Mouse (Mus musculus) limb, embryonic 14.5 days (tissue): ENCODE data around the gene Wtap. TPM values are rescaled to one million over a fixed set of nuclear protein-coding genes. Genes with fewer than 3 reads are reported as not detected.
"Not testable (repeated sequence)": the region's sequence is repeated elsewhere in the genome, so short reads cannot be mapped to it uniquely, and the experiment has no call there.

Experiments
- ATAC-seq: fragments of 200-750 bp; cut with Nextera tagmentation; 2 replicates; pipeline ENCODE4 v1.8.0; 2017; ENCODE audit warnings: low read depth, moderate number of reproducible peaks, moderate TSS enrichment; ENCODE audit not compliant: low FRiP score
- DNase-seq: peaks from one replicate; pipeline ENCODE4 v3.0.0-alpha.2; 2015; ENCODE audit warnings: low spot score
- H3K27ac ChIP-seq: fragments of 300-500 bp; sonication (generic); replicated peaks from 2 replicates; pipeline ENCODE4 v1.5.1; 2014; ENCODE audit warnings: low read depth, mild to moderate bottlenecking, low read length, moderate library complexity, mixed read lengths
- H3K27me3 ChIP-seq: fragments of 300-500 bp; sonication (generic); 2 replicates; pipeline ENCODE4 v1.6.1; 2014; ENCODE audit warnings: low read length, mixed read lengths; ENCODE audit not compliant: control insufficient read depth, insufficient read depth
- H3K36me3 ChIP-seq: fragments of 300-500 bp; sonication (generic); 2 replicates; pipeline ENCODE4 v1.6.1; 2014; ENCODE audit warnings: mild to moderate bottlenecking, low read length, moderate library complexity, mixed read lengths; ENCODE audit not compliant: control insufficient read depth, insufficient read depth
- H3K4me1 ChIP-seq: fragments of 300-500 bp; sonication (generic); 2 replicates; pipeline ENCODE4 v1.6.1; 2014; ENCODE audit warnings: antibody characterized with exemption, low read length, mixed read lengths; ENCODE audit not compliant: control insufficient read depth, insufficient read depth
- H3K4me2 ChIP-seq: fragments of 300-500 bp; sonication (generic); replicated peaks from 2 replicates; pipeline ENCODE4 v1.6.1; 2014; ENCODE audit warnings: low read depth, mild to moderate bottlenecking, low read length, moderate library complexity; ENCODE audit not compliant: severe bottlenecking
- H3K4me3 ChIP-seq: fragments of 300-500 bp; sonication (generic); replicated peaks from 2 replicates; pipeline ENCODE4 v1.5.1; 2014; ENCODE audit warnings: low read length
- H3K9ac ChIP-seq: fragments of 300-500 bp; sonication (generic); 2 replicates; pipeline ENCODE4 v1.6.1; 2014; ENCODE audit warnings: mild to moderate bottlenecking, low read depth, low read length, moderate library complexity; ENCODE audit not compliant: severe bottlenecking
- H3K9me3 ChIP-seq: fragments of 300-500 bp; sonication (generic); 2 replicates; pipeline ENCODE4 v1.6.1; 2016; ENCODE audit warnings: low read length; ENCODE audit not compliant: control insufficient read depth
- POLR2A ChIP-seq: fragments of 200-500 bp; IDR thresholded peaks from 2 replicates; pipeline ENCODE4 v1.8.0; 2012; ENCODE audit warnings: inconsistent platforms, mild to moderate bottlenecking, moderate library complexity, borderline replicate concordance; ENCODE audit not compliant: insufficient read depth, insufficient read length; ENCODE audit errors: extremely low read depth
- WGBS: fragments of 180-500 bp; shearing (Covaris S2); extraction: QIAGEN DNeasy Blood & Tissue Kit; methylation state at CpG from one replicate; pipeline ENCODE4 v1.1.7; 2014; 5-methylcytosine and 5-hydroxymethylcytosine counted together
- polyA plus RNA-seq, 2 experiments: library from polyadenylated mRNA; depleted of rRNA in 1 of 2; stranded (reverse) in 1 of 2; unstranded in 1 of 2; fragments of >200 nt; fragmentation: Nextera tagmentation in 1 of 2; extraction: Ambion mirVana in 1 of 2; gene quantifications; 2 replicates each; pipeline versions ENCODE4 v1.2.1 to v1.2.3; 2012 to 2014

The Wtap gene
- polyA plus RNA-seq, 2 experiments, result 86.1 to 135 TPM

- DNase-seq (no peak), ATAC-seq (no peak)
- Histone ChIP-seq H3K27me3 (no peaks in the 10 kb centered on the region), H3K4me1 (peaks cover 5% of the 10 kb centered on the region), H3K4me2 (no peak overlapping the region), H3K4me3 (no peak overlapping the region), H3K9me3 (no peaks in the 10 kb centered on the region), H3K27ac (no peak overlapping the region), H3K36me3 (peaks cover 26% of the 10 kb centered on the region), H3K9ac (no peak overlapping the region)
- TF ChIP-seq POLR2A, result no peak
- 81% methylated on average over 3 of the region's 3 CpGs for WGBS
Observed at GRCm38 (mm10) chr17:12963476-12963875, 30.5 kb downstream of the Wtap start.

GRCm38 (mm10) chr17:12960331-12960873 is 33.6 kb downstream of the Wtap start, which contains the start of gene Acat2:
TSS of gene Acat2 (minus strand) at chr17:12960747.
- H3K4me2 ChIP-seq, result peak within 1 kb of the TSS; percentile 75
- peaks cover 14% of the 10 kb centered on the region for H3K36me3 ChIP-seq
- DNase-seq (peak; percentile 95), ATAC-seq (peak; percentile 98)
- H3K9ac ChIP-seq, result peak within 1 kb of the TSS; percentile 51
- peak; percentile 73; the same call in 1 of the 2 replicates for TF ChIP-seq POLR2A
- no peaks in the 10 kb centered on the region for H3K27me3 ChIP-seq
- H3K4me1 ChIP-seq, result peaks cover 5% of the 10 kb centered on the region
- H3K9me3 ChIP-seq, result no peaks in the 10 kb centered on the region
- peak within 1 kb of the TSS; percentile 63 for H3K27ac ChIP-seq
- H3K4me3 ChIP-seq, result peak within 1 kb of the TSS; percentile 60
- WGBS, result under 1% methylated on average over 42 of the region's 42 CpGs

GRCm38 (mm10) chr17:12959377-12959776 is 34.6 kb downstream of the Wtap start:
- H3K9ac ChIP-seq, H3K4me1 ChIP-seq, H3K9me3 ChIP-seq, H3K4me3 ChIP-seq, H3K27ac ChIP-seq, H3K4me2 ChIP-seq, ATAC-seq, DNase-seq, H3K27me3 ChIP-seq: not testable (repeated sequence)
- whole genome bisulfite sequencing, result 67% methylated on average over 1 of the region's 2 CpGs
- H3K36me3 ChIP-seq, result peaks cover 14% of the 10 kb centered on the region

GRCm38 (mm10) chr17:12956664-12957063 is 37.3 kb downstream of the Wtap start:
- no peak for DNase-seq
- no peak overlapping the region for H3K9ac ChIP-seq
- H3K27me3 ChIP-seq, result no peaks in the 10 kb centered on the region
- H3K9me3 ChIP-seq, result no peaks in the 10 kb centered on the region
- TF ChIP-seq POLR2A, result no peak
- H3K36me3 ChIP-seq, result peaks cover 32% of the 10 kb centered on the region
- WGBS, result 93% methylated on average over 8 of the region's 8 CpGs
- no peak overlapping the region for H3K27ac ChIP-seq
- H3K4me3 ChIP-seq, result no peak overlapping the region
- H3K4me1 ChIP-seq, result peaks cover 5% of the 10 kb centered on the region
- ATAC-seq, result no peak
- no peak overlapping the region for H3K4me2 ChIP-seq

- Histone ChIP-seq H3K9me3 (no peaks in the 10 kb centered on the region), H3K4me1 (no peaks in the 10 kb centered on the region), H3K9ac (no peak overlapping the region), H3K36me3 (peaks cover 68% of the 10 kb centered on the region), H3K27ac (no peak overlapping the region), H3K27me3 (no peaks in the 10 kb centered on the region), H3K4me3 (no peak overlapping the region), H3K4me2 (no peak overlapping the region)
- ATAC-seq (no peak), DNase-seq (no peak)
- no peak for TF ChIP-seq POLR2A
- WGBS, result 95% methylated on average over 5 of the region's 5 CpGs
Observed at GRCm38 (mm10) chr17:12949669-12950068, 44.3 kb downstream of the Wtap start.

GRCm38 (mm10) chr17:12942459-12943162 is 51.4 kb downstream of the Wtap start:
- DNase-seq (no peak), ATAC-seq (no peak)
- 95% methylated on average over 6 of the region's 6 CpGs for WGBS
- Histone ChIP-seq H3K4me1 (0 out of 2 replicates have a peak, but pooled peaks cover 3% of the 10 kb centered on the region), H3K4me2 (no peak overlapping the region), H3K27me3 (no peaks in the 10 kb centered on the region), H3K36me3 (peaks cover 37% of the 10 kb centered on the region), H3K27ac (no peak overlapping the region), H3K4me3 (no peak overlapping the region), H3K9me3 (no peaks in the 10 kb centered on the region), H3K9ac (no peak overlapping the region)
- TF ChIP-seq POLR2A, result no peak
